Mouse (Mus musculus): ENCODE results near the gene Uqcr10. TPM values are rescaled to one million over a fixed set of nuclear protein-coding genes. Genes with fewer than 3 reads are reported as not detected.
A peak's percentile ranks its signal among the peaks of the same experiment; 100 is the strongest.

Gene Uqcr10
- polyA plus RNA-seq (2016; fragmentation: Nextera tagmentation; extraction: Ambion mirVana) = 444 and 517 TPM in 2 replicates

DNA sequence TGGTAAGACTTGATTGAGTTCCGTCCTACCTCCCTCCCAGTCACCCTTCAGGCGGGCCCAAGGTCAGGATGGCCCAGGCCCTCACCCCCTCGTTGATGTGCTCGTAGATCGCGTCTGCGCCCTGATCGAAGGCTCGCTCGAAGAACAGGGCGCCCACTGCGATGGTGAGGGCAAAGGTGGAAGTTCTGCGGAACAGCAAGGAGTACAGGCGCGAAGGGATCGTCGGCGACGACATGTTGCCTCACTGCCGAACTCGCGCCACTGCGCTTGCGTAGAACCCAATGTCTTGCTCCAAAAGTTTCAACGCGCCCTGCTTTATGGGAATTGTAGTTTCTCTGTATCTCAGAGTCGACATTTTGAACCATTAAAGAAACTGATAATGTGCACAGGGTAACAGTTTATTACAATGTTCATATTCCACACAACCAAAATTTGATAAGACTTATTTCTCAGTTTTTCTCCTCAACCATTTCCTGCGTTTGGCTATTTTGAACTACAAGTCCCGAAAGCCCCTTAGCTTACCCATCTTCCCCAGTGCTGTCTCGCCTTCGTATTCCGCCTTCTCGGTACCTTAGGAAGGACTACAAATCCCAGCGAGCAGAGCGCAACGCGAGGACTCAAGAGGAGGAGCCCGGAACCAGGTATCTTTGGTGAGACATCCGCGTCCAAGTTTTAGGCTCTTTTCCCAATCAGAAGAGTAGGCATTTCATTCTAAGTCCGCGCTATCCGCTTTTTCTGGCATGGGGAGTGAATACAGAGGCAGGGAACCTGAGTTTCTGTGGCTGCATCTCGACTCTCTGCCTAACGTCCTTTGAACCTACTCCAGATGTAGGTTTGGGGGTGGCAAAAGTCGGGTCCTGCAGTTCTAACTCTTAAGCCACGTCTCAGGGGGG, at the start of gene Uqcr10, which contains the start of gene Zmat5:
Uqcr10 (minus strand) TSS at position 271 of the 893 bp plus-strand sequence.
Zmat5 (plus strand) TSS at position 607 of the 893 bp plus-strand sequence.
- Histone ChIP-seq H3K27ac (peak within 1 kb of the TSS; percentile 46; the same call in 1 of the 2 replicates), H3K4me1 (peaks cover 16% of the 10 kb centered on the region), H3K9ac (peak within 1 kb of the TSS; percentile 76), H3K9me3 (replicated peaks) (no peaks in the 10 kb centered on the region), H3K4me3 (peak within 1 kb of the TSS; percentile 79), H3K36me3 (peaks cover 19% of the 10 kb centered on the region), H3K27me3 (no peaks in the 10 kb centered on the region), H3K4me2 (replicated peaks) (peak within 1 kb of the TSS; percentile 90)
- under 1% methylated on average over 47 of the region's 47 CpGs for WGBS
- ATAC-seq (ENCODE audit: low FRiP score) = peak; percentile 97

DNA sequence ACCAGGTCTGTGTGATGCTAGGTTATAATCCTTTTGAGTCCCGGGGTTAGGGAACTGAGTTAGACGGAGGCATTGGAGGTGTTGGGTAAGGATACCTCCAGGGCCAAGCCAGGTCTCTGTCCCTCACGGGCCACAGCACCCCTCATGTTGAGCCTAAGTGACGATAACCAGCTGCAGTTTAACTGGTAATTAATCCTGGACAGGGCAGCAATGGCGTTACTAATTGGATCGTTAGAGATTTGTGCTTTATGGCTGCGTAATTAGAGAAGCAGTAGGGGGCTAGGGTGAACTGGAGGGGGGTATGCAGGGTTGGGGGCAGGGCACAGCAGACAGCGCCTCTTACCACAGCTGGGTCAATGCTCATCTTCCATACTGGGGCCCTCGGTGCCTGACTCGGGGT, 48.7 kb upstream of the Uqcr10 start:
- Histone ChIP-seq H3K27me3 (peaks cover 29% of the 10 kb centered on the region), H3K9ac (no peak overlapping the region), H3K4me2 (replicated peaks) (no peak overlapping the region), H3K36me3 (no peaks in the 10 kb centered on the region), H3K27ac (no peak overlapping the region), H3K4me3 (no peak overlapping the region), H3K9me3 (replicated peaks) (no peaks in the 10 kb centered on the region; the same call in 1 of the 2 replicates), H3K4me1 (peaks cover 25% of the 10 kb centered on the region)
- 0 out of 2 replicates have a peak, but pooled peaks have one; percentile 18 for ATAC-seq (ENCODE audit: low FRiP score)
- 39% methylated on average over 10 of the region's 10 CpGs for WGBS

DNA sequence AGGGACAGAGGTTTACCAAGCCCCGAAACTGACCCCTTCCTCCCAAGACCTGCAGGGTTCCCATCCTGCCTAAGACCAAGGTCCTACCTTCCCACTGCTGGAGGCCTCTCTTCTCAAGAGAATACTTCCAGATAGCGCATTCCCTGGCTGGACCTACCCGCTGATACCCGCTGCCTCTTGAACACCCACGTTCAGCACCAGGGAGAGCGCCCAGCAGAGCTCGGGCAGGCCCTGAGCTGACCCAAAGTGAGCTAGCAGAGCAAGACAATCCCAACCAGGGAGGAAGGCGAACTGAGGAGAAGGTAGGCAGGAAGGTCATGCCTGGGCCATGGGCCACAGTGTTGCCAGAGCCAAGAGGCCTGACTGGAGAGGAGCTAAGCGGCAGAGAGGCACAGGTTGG, 46.1 kb upstream of the Uqcr10 start:
- Histone ChIP-seq H3K9ac (no peak overlapping the region), H3K27ac (no peak overlapping the region), H3K9me3 (replicated peaks) (no peaks in the 10 kb centered on the region; the same call in 1 of the 2 replicates), H3K27me3 (peaks cover 53% of the 10 kb centered on the region), H3K36me3 (no peaks in the 10 kb centered on the region), H3K4me3 (no peak overlapping the region), H3K4me1 (peaks cover 36% of the 10 kb centered on the region), H3K4me2 (replicated peaks) (no peak overlapping the region)
- WGBS = 11% methylated on average over 9 of the region's 9 CpGs
- no peak for ATAC-seq (ENCODE audit: low FRiP score)

DNA sequence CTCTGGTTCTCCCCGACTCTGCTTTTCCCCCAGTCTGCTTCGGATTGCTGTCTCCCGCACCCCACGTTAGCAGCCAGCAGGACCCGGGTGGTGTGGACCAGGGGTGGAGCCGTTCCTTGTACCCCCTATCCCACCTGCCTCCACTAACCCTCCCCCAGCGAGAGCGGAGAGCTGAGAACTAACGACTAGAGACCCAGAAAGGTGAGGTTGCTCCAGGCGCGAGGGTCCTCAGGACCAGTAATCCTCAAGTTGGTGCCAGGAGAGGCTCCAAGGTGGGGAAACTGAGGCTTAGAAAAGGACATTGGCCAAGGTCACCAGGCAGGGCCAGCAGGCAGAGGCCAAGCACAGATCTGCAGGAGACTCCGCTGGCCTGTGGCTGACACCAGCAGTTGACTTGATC, 43.1 kb upstream of the Uqcr10 start:
- peak overlapping the region; percentile 99 for H3K4me2 ChIP-seq (replicated peaks)
- H3K36me3 ChIP-seq = no peaks in the 10 kb centered on the region
- no peaks in the 10 kb centered on the region for H3K9me3 ChIP-seq (replicated peaks)
- H3K27me3 ChIP-seq = peaks cover 79% of the 10 kb centered on the region
- H3K27ac ChIP-seq = 0 out of 2 replicates have a peak overlapping the region, but pooled peaks have one; percentile 35
- peak overlapping the region; percentile 72 for H3K9ac ChIP-seq
- peaks cover 31% of the 10 kb centered on the region for H3K4me1 ChIP-seq
- H3K4me3 ChIP-seq = peak overlapping the region; percentile 67
- 2% methylated on average over 12 of the region's 12 CpGs for WGBS
- ATAC-seq (ENCODE audit: low FRiP score) = peak; percentile 27; the same call in 1 of the 2 replicates

DNA sequence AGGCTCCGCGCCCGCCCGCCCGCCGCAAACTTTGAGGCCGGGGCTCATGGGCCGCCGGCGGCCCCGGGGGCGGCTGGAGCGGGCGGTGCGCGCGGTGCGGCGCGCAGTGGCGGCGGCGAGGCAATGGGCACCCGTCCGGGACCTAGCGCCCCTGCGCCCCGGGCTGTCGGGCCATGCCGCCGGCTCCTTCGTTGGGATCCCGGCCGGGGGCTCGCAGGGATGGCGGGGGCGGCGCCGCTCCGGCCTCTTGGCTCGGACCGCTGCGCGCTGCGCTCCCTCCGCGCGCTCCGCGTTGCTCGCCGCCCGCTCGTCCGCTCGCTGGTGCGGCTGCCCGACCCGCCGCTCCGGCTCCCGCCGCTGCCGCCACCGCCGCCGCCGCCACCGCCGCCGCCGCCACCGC, 42.6 kb upstream of the Uqcr10 start, which contains the start of gene Cabp7:
Cabp7 (minus strand) TSS at position 46 of the 400 bp plus-strand sequence.
- peaks cover 83% of the 10 kb centered on the region for H3K27me3 ChIP-seq
- H3K4me2 ChIP-seq (replicated peaks) = peak within 1 kb of the TSS; percentile 99
- ATAC-seq (ENCODE audit: low FRiP score) = no peak; the same call in 1 of the 2 replicates
- H3K9ac ChIP-seq = peak within 1 kb of the TSS; percentile 72
- H3K27ac ChIP-seq = 0 out of 2 replicates have a peak within 1 kb of the TSS, but pooled peaks have one; percentile 35
- WGBS = 2% methylated on average over 35 of the region's 73 CpGs
- peaks cover 31% of the 10 kb centered on the region for H3K4me1 ChIP-seq
- H3K4me3 ChIP-seq = peak within 1 kb of the TSS; percentile 67
- no peaks in the 10 kb centered on the region for H3K9me3 ChIP-seq (replicated peaks)
- no peaks in the 10 kb centered on the region for H3K36me3 ChIP-seq

GRCm38 (mm10) chr11:4745969-4746368, 41.8 kb upstream of the Uqcr10 start:
- under 1% methylated on average over 32 of the region's 39 CpGs for WGBS
- Histone ChIP-seq H3K4me1 (peaks cover 31% of the 10 kb centered on the region), H3K4me3 (peak overlapping the region; percentile 67), H3K27ac (no peak overlapping the region), H3K27me3 (peaks cover 83% of the 10 kb centered on the region), H3K4me2 (replicated peaks) (peak overlapping the region; percentile 99), H3K9me3 (replicated peaks) (no peaks in the 10 kb centered on the region), H3K36me3 (no peaks in the 10 kb centered on the region), H3K9ac (peak overlapping the region; percentile 72)
- ATAC-seq (ENCODE audit: low FRiP score) = no peak

DNA sequence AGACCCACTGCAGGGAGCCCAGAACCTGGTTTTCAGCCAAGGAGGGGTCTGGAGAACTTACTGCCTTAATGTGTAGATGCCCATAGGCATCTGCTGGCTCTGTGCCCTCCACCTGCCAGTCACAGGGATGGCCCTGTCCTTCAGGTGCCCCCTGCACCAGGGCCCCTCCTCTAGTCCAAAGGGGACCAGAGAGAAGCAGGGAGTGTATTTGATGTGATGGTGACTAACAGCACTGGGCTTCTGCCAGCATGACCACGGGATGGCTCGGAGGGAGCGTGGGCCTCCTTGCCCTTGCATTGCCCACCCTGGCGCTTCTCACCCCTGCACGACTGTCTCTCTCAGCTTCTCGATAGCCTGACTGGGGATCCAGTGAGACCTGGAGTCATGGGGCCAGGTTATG, 40.5 kb upstream of the Uqcr10 start:
- no peaks in the 10 kb centered on the region for H3K36me3 ChIP-seq
- peaks cover 31% of the 10 kb centered on the region for H3K4me1 ChIP-seq
- H3K4me3 ChIP-seq = 0 out of 2 replicates have a peak overlapping the region, but pooled peaks have one; percentile 67
- H3K4me2 ChIP-seq (replicated peaks) = peak overlapping the region; percentile 99
- no peak overlapping the region for H3K27ac ChIP-seq
- peaks cover 81% of the 10 kb centered on the region for H3K27me3 ChIP-seq
- no peak overlapping the region for H3K9ac ChIP-seq
- ATAC-seq (ENCODE audit: low FRiP score) = no peak
- 62% methylated on average over 6 of the region's 6 CpGs for WGBS
- H3K9me3 ChIP-seq (replicated peaks) = no peaks in the 10 kb centered on the region

GRCm38 (mm10) chr11:4740785-4741184, 36.6 kb upstream of the Uqcr10 start:
- H3K9ac ChIP-seq = no peak overlapping the region
- H3K4me1 ChIP-seq = peaks cover 20% of the 10 kb centered on the region
- H3K4me2 ChIP-seq (replicated peaks) = no peak overlapping the region
- H3K27me3 ChIP-seq = peaks cover 44% of the 10 kb centered on the region
- ATAC-seq (ENCODE audit: low FRiP score) = no peak
- 64% methylated on average over 5 of the region's 5 CpGs for WGBS
- H3K9me3 ChIP-seq (replicated peaks) = no peaks in the 10 kb centered on the region
- no peak overlapping the region for H3K27ac ChIP-seq
- H3K4me3 ChIP-seq = no peak overlapping the region
- H3K36me3 ChIP-seq = no peaks in the 10 kb centered on the region

- no peak overlapping the region for H3K4me2 ChIP-seq (replicated peaks)
- H3K4me3 ChIP-seq = no peak overlapping the region
- H3K4me1 ChIP-seq = peaks cover 13% of the 10 kb centered on the region; the same call in 1 of the 2 replicates
- no peak overlapping the region for H3K27ac ChIP-seq
- H3K27me3 ChIP-seq = peaks cover 23% of the 10 kb centered on the region
- H3K9me3 ChIP-seq (replicated peaks) = no peaks in the 10 kb centered on the region
- WGBS = 91% methylated on average over 16 of the region's 16 CpGs
- no peak overlapping the region for H3K9ac ChIP-seq
- H3K36me3 ChIP-seq = no peaks in the 10 kb centered on the region
- ATAC-seq (ENCODE audit: low FRiP score) = no peak
Observed at GRCm38 (mm10) chr11:4738719-4739118, 34.6 kb upstream of the Uqcr10 start.

GRCm38 (mm10) chr11:4737682-4738081, 33.5 kb upstream of the Uqcr10 start:
- Histone ChIP-seq H3K4me1 (peaks cover 13% of the 10 kb centered on the region; the same call in 1 of the 2 replicates), H3K4me3 (no peak overlapping the region), H3K9ac (no peak overlapping the region), H3K27me3 (peaks cover 14% of the 10 kb centered on the region; the same call in 1 of the 2 replicates), H3K27ac (no peak overlapping the region), H3K36me3 (no peaks in the 10 kb centered on the region), H3K9me3 (replicated peaks) (no peaks in the 10 kb centered on the region), H3K4me2 (replicated peaks) (no peak overlapping the region)
- ATAC-seq (ENCODE audit: low FRiP score) = no peak
- WGBS = 85% methylated on average over 10 of the region's 10 CpGs

GRCm38 (mm10) chr11:4736355-4736754, 32.2 kb upstream of the Uqcr10 start:
- H3K4me3 ChIP-seq = no peak overlapping the region
- H3K9me3 ChIP-seq (replicated peaks) = no peaks in the 10 kb centered on the region
- peaks cover 6% of the 10 kb centered on the region; the same call in 1 of the 2 replicates for H3K27me3 ChIP-seq
- no peak overlapping the region for H3K4me2 ChIP-seq (replicated peaks)
- no peaks in the 10 kb centered on the region for H3K36me3 ChIP-seq
- no peak overlapping the region for H3K27ac ChIP-seq
- no peak for ATAC-seq (ENCODE audit: low FRiP score)
- 46% methylated on average over 6 of the region's 6 CpGs for WGBS
- H3K4me1 ChIP-seq = peaks cover 16% of the 10 kb centered on the region; the same call in 1 of the 2 replicates
- H3K9ac ChIP-seq = no peak overlapping the region

GRCm38 (mm10) chr11:4734179-4734578, 30.0 kb upstream of the Uqcr10 start:
- WGBS = 39% methylated on average over 12 of the region's 12 CpGs
- Histone ChIP-seq H3K4me3 (no peak overlapping the region), H3K27me3 (no peaks in the 10 kb centered on the region), H3K36me3 (0 out of 2 replicates have a peak, but pooled peaks cover 3% of the 10 kb centered on the region), H3K9ac (no peak overlapping the region), H3K9me3 (replicated peaks) (no peaks in the 10 kb centered on the region), H3K4me2 (replicated peaks) (no peak overlapping the region), H3K27ac (no peak overlapping the region), H3K4me1 (peaks cover 22% of the 10 kb centered on the region)
- ATAC-seq (ENCODE audit: low FRiP score) = peak; percentile 44; the same call in 1 of the 2 replicates

Data from hindbrain, embryonic 12.5 days (tissue).